Mouse (Mus musculus) MEL (cell line): ENCODE measurements around the gene Coro1b. TPM values are rescaled to one million over a fixed set of nuclear protein-coding genes. Genes with fewer than 3 reads are reported as not detected.

Source experiments
- DNase-seq: peaks from one replicate; pipeline ENCODE4 v3.0.0; 2011; ENCODE audit warnings: low read depth, low spot score
- H3K27ac ChIP-seq: 2 replicates; pipeline ENCODE4 v1.5.1; 2012; ENCODE audit warnings: low read depth, mild to moderate bottlenecking, control low read depth, low read length, moderate library complexity; ENCODE audit not compliant: control insufficient read depth
- H3K27me3 ChIP-seq, 2 experiments: fragments of 150-350 bp in 1 of 2; sonication (generic) in 1 of 2; 2 replicates each; pipeline ENCODE4 v1.6.1; 2012; ENCODE audit warnings: low read length in 2 of 2, mild to moderate bottlenecking in 2 of 2, improper control_type of control experiment in 1 of 2, moderate library complexity in 1 of 2; ENCODE audit not compliant: insufficient read depth in 2 of 2, control insufficient read depth in 1 of 2
- H3K36me3 ChIP-seq, 2 experiments: 2 replicates each; pipeline ENCODE4 v1.6.1; 2012 to 2014; ENCODE audit warnings: low read length in 2 of 2, improper control_type of control experiment in 1 of 2, inconsistent platforms in 1 of 2, mild to moderate bottlenecking in 1 of 2; ENCODE audit not compliant: insufficient read depth in 2 of 2, control insufficient read depth in 1 of 2
- H3K4me1 ChIP-seq, 2 experiments: fragments of 150-350 bp in 1 of 2; sonication (generic) in 1 of 2; 2 replicates each; pipeline ENCODE4 v1.6.1; 2012; ENCODE audit warnings: low read length in 2 of 2, improper control_type of control experiment in 1 of 2, mild to moderate bottlenecking in 1 of 2; ENCODE audit not compliant: insufficient read depth in 2 of 2, control insufficient read depth in 1 of 2
- H3K4me3 ChIP-seq, 2 experiments: fragments of 150-350 bp in 1 of 2; sonication (generic) in 1 of 2; 2 replicates each; pipeline ENCODE4 v1.5.1; 2012; ENCODE audit warnings: low read depth in 2 of 2, low read length in 2 of 2, mild to moderate bottlenecking in 2 of 2, moderate library complexity in 2 of 2, control low read depth in 1 of 2, improper control_type of control experiment in 1 of 2; ENCODE audit not compliant: control insufficient read depth in 1 of 2, insufficient read depth in 1 of 2
- H3K79me2 ChIP-seq: 2 replicates; pipeline ENCODE4 v1.6.1; 2012; ENCODE audit warnings: mild to moderate bottlenecking, low read length, moderate library complexity; ENCODE audit not compliant: control insufficient read depth, poor library complexity, insufficient read depth
- H3K9ac ChIP-seq: 2 replicates; pipeline ENCODE4 v1.6.1; 2012; ENCODE audit warnings: low read depth, mild to moderate bottlenecking, control low read depth, low read length, moderate library complexity; ENCODE audit not compliant: control insufficient read depth, poor library complexity, severe bottlenecking
- H3K9me3 ChIP-seq: fragments of 150-350 bp; sonication (generic); replicated peaks from 2 replicates; pipeline ENCODE4 v1.6.1; 2012; ENCODE audit warnings: mild to moderate bottlenecking, low read length, improper control_type of control experiment, moderate library complexity; ENCODE audit not compliant: insufficient read depth
- BHLHE40 ChIP-seq: IDR thresholded peaks from 2 replicates; pipeline ENCODE4 v1.6.1; 2012; ENCODE audit warnings: low read depth, mild to moderate bottlenecking, inconsistent platforms, low read length, improper control_type of control experiment, borderline replicate concordance
- CHD1 ChIP-seq: IDR thresholded peaks from 2 replicates; pipeline ENCODE4 v1.6.1; 2012; ENCODE audit warnings: low read depth, mild to moderate bottlenecking, inconsistent platforms, low read length, improper control_type of control experiment
- CTCF ChIP-seq, 3 experiments: IDR thresholded peaks in 2 of 3; conservative IDR thresholded peaks in 1 of 3; 2 replicates each; pipeline ENCODE4 v1.5.1; 2011 to 2012; ENCODE audit warnings: low read length in 3 of 3, low read depth in 2 of 3, mild to moderate bottlenecking in 2 of 3, improper control_type of control experiment in 1 of 3, inconsistent platforms in 1 of 3, mixed read lengths in 1 of 3, moderate library complexity in 1 of 3; ENCODE audit not compliant: control insufficient read depth in 1 of 3, insufficient read depth in 1 of 3, poor library complexity in 1 of 3, severe bottlenecking in 1 of 3
- E2F4 ChIP-seq: IDR thresholded peaks from 2 replicates; pipeline ENCODE4 v1.6.1; 2011; ENCODE audit warnings: low read depth, low read length, improper control_type of control experiment, borderline replicate concordance
- EP300 ChIP-seq, 2 experiments: IDR thresholded peaks; 2 replicates each; pipeline ENCODE4 v1.6.1; 2011; ENCODE audit warnings: improper control_type of control experiment in 2 of 2, low read length in 2 of 2, low read depth in 1 of 2, mild to moderate bottlenecking in 1 of 2
- ETS1 ChIP-seq: IDR thresholded peaks from 2 replicates; pipeline ENCODE4 v1.6.1; 2012; ENCODE audit warnings: low read depth, mild to moderate bottlenecking, inconsistent platforms, low read length, improper control_type of control experiment, moderate library complexity
- GATA1 ChIP-seq: IDR thresholded peaks from 2 replicates; pipeline ENCODE4 v1.6.1; 2011; ENCODE audit warnings: low read depth, low read length, improper control_type of control experiment
- HCFC1 ChIP-seq: IDR thresholded peaks from 2 replicates; pipeline ENCODE4 v1.6.1; 2012; ENCODE audit warnings: low read depth, mild to moderate bottlenecking, inconsistent platforms, low read length, improper control_type of control experiment, moderate library complexity
- KAT2A ChIP-seq: conservative IDR thresholded peaks from 2 replicates; pipeline ENCODE4 v1.6.1; 2012; ENCODE audit warnings: low read depth, low read length, improper control_type of control experiment, inconsistent platforms
- MAX ChIP-seq: IDR thresholded peaks from 2 replicates; pipeline ENCODE4 v1.6.1; 2011; ENCODE audit warnings: low read length, improper control_type of control experiment
- MXI1 ChIP-seq: IDR thresholded peaks from 2 replicates; pipeline ENCODE4 v1.6.1; 2011; ENCODE audit warnings: mild to moderate bottlenecking, low read depth, low read length, improper control_type of control experiment
- MYC ChIP-seq: IDR thresholded peaks from 2 replicates; pipeline ENCODE4 v1.6.1; 2011; ENCODE audit warnings: low read depth, mild to moderate bottlenecking, low read length, improper control_type of control experiment, moderate library complexity
- NELFE ChIP-seq: IDR thresholded peaks from 2 replicates; pipeline ENCODE4 v1.6.1; 2011; ENCODE audit warnings: low read depth, low read length, improper control_type of control experiment
- POLR2AphosphoS5 ChIP-seq: IDR thresholded peaks from 2 replicates; pipeline ENCODE4 v1.6.1; 2012; ENCODE audit warnings: low read depth, borderline replicate concordance, mild to moderate bottlenecking, inconsistent platforms, low read length, moderate library complexity, mixed read lengths
- SIN3A ChIP-seq: IDR thresholded peaks from 2 replicates; pipeline ENCODE4 v1.6.1; 2012; ENCODE audit warnings: low read length, improper control_type of control experiment, inconsistent platforms
- SMC3 ChIP-seq: IDR thresholded peaks from 2 replicates; pipeline ENCODE4 v1.6.1; 2011; ENCODE audit warnings: low read depth, low read length, improper control_type of control experiment
- TAL1 ChIP-seq: IDR thresholded peaks from 2 replicates; pipeline ENCODE4 v1.6.1; 2012; ENCODE audit warnings: mild to moderate bottlenecking, inconsistent platforms, low read length, moderate library complexity, mixed read lengths
- UBTF ChIP-seq: IDR thresholded peaks from 2 replicates; pipeline ENCODE4 v1.6.1; 2012; ENCODE audit warnings: low read depth, mild to moderate bottlenecking, inconsistent platforms, low read length, improper control_type of control experiment, moderate library complexity, borderline replicate concordance; ENCODE audit not compliant: insufficient read depth
- USF1 ChIP-seq: IDR thresholded peaks from 2 replicates; pipeline ENCODE4 v1.6.1; 2014; ENCODE audit warnings: low read depth, mild to moderate bottlenecking, inconsistent platforms, low read length, improper control_type of control experiment, moderate library complexity
- ZC3H11A ChIP-seq: IDR thresholded peaks from 2 replicates; pipeline ENCODE4 v1.6.1; 2012; ENCODE audit warnings: low read depth, mild to moderate bottlenecking, inconsistent platforms, low read length, improper control_type of control experiment
- ZMIZ1 ChIP-seq: IDR thresholded peaks from 2 replicates; pipeline ENCODE4 v1.6.1; 2012; ENCODE audit warnings: low read depth, mild to moderate bottlenecking, inconsistent platforms, low read length, improper control_type of control experiment, moderate library complexity
- polyA plus RNA-seq, 2 experiments: library from polyadenylated mRNA; stranded (reverse) in 1 of 2; unstranded in 1 of 2; fragments of >175 nt in 1 of 2; fragments of >200 nt in 1 of 2; gene quantifications; 2 replicates each; pipeline versions ENCODE4 v1.2.1 to v1.2.4; 2012; ENCODE audit warnings: low replicate concordance in 2 of 2, low read depth in 1 of 2; ENCODE audit not compliant: insufficient read length in 2 of 2, insufficient read depth in 1 of 2, missing spikeins in 1 of 2
- total RNA-seq: library from RNA; depleted of rRNA; stranded (reverse); fragments of 300-350 nt; gene quantifications from 2 replicates; pipeline ENCODE4 v1.2.3, GENCODE M21; 2012

The Coro1b gene
- total and polyA plus RNA-seq, 3 experiments = 55.5 to 111 TPM; not detected in 1

DNA sequence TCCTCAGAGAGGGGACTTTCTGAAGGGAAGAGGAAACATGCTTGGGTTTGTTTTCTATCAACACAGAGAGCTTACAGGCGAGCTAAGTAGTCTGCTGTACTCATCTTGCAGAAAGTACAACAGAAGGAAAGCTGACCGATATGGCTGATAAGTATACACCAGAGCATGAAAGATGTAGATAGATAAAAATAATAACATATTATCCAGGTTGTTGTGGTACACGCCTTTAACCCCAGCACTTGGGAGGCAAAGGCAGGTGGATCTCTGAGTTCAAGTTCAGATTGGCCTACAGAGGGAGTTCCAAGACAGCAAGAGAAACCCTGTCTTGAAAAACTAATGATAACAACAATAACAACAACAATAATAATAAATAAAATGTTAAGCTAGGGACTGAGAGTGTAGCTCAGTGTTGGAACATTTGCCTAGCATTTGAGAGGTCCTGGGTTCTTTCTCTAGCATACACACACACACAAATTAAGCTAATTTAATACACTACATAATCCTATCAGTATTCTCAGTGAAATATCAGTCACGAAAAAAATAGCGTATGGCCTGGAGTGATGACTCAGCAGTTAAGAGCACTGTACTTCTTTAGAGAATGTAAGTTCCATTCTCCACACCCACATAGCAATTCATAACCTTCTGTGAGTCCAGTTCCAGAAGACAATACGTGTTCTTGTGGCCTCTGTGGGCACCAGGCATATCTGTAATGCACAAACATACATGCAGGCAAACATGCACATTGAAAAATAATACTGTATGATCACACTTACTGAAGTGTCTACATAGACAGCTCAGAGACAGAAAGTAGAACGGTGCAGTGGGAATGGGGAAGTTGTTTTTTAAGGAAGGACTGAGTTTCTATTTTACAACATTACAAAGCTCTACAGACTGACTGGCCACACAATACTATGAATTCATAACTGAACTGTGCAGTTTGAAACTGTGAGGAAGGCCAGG lies 25.7 kb upstream of the Coro1b start (continued):
- TF ChIP-seq HCFC1 (peak; percentile 50), MXI1 (peak; percentile 58), POLR2AphosphoS5 (no peak), CTCF (IDR thresholded peaks at IDR 0.05 in 2 of 3, conservative IDR thresholded peaks at IDR 0.05 in 1 of 3; ENCODE audit: control insufficient read depth in 1 of 3, insufficient read depth in 1 of 3, low read depth in 2 of 3, low read length in 3 of 3, poor library complexity in 1 of 3, severe bottlenecking in 1 of 3) (peak in 1 of 3 experiments; percentile 32; a peak in 2 of 6 replicates), KAT2A (no peak), MYC (peak; percentile 68; the same call in 1 of the 2 replicates), ZMIZ1 (no peak), USF1 (no peak), EP300 (IDR thresholded peaks at IDR 0.05; ENCODE audit: low read depth in 1 of 2, low read length in 2 of 2) (peak; percentile 36 to 68; a peak in 2 of 4 replicates), BHLHE40 (no peak), SIN3A (peak; percentile 28; the same call in 1 of the 2 replicates), MAX (no peak), SMC3 (no peak), ZC3H11A (no peak), UBTF (no peak), GATA1 (peak; percentile 19; the same call in 1 of the 2 replicates), TAL1 (no peak), NELFE (peak; percentile 23; the same call in 1 of the 2 replicates), ETS1 (peak; percentile 68), E2F4 (no peak)

DNA sequence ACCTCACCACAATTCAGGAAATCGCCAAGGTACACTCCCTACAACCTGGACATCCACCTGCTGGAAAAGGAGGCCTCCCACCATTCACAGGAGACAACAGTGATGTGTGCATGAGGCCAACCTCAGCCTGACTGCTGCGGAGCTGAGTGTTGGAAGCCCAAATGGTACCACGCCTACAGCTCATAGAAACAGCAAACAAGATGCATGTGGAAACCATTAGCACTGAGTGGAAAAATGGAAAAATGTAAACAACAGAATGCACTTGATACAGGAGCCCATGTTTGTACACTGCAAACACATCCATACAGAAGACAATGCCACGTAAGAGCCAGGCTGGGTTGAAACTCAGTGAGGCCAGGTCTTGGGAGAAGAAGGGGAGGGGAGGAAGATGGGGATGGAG lies 24.0 kb upstream of the Coro1b start:
- DNase-seq = peak; percentile 30
- Histone ChIP-seq H3K36me3 (peaks cover 0 to 41% of the 10 kb centered on the region in 2 experiments; a peak in 2 of 4 replicates), H3K79me2 (peaks cover 7% of the 10 kb centered on the region), H3K9me3 (no peaks in the 10 kb centered on the region), H3K4me1 (peaks cover 25 to 27% of the 10 kb centered on the region in 2 experiments), H3K9ac (peak overlapping the region; percentile 64; the same call in 1 of the 2 replicates), H3K27ac (peak overlapping the region; percentile 95), H3K27me3 (no peaks in the 10 kb centered on the region), H3K4me3 (no peak overlapping the region)
- TF ChIP-seq TAL1 (no peak), SIN3A (0 out of 2 replicates have a peak, but pooled peaks have one; percentile 2), CHD1 (peak; percentile 17; the same call in 1 of the 2 replicates), MXI1 (0 out of 2 replicates have a peak, but pooled peaks have one; percentile 19)
